In genomic region chr7:67648376-67648775, GRCm38 (mm10) we compare ENCODE assay signal across 10 mouse cellular contexts. TPM values are rescaled to one million over a fixed set of nuclear protein-coding genes. Genes with fewer than 3 reads are reported as not detected.
DNase-seq lines count a peak whose midpoint lies in the region; ATAC-seq and TF ChIP-seq lines count a peak whose summit lies in the region.
"Had no signal": no experiment of that assay in that cellular context is flagged by ENCODE, and none has a peak within 500 bp of the region (broad histone marks: within the 10 kb centered on the region; RNA-seq: fewer than 3 reads in every experiment).

No protein-coding gene starts in this region.

- 75% methylated on average over 4 of the region's 4 CpGs for WGBS in liver, adult 2 months
- WGBS in embryonic facial prominence, embryonic 11.5 days, result 68% methylated on average over 4 of the region's 4 CpGs
- 75% methylated on average over 4 of the region's 4 CpGs for WGBS in hindbrain, embryonic 14.5 days
- WGBS in neural tube, embryonic 13.5 days, result 75% methylated on average over 4 of the region's 4 CpGs

- no peaks in the 10 kb centered on the region for H3K36me3 ChIP-seq in liver, adult 2 months (ENCODE audit: control insufficient read depth, insufficient read depth, low read length)
- H3K36me3 ChIP-seq in embryonic facial prominence, embryonic 11.5 days (replicated peaks; ENCODE audit: control insufficient read depth, insufficient read depth, low read depth, low read length), result no peaks in the 10 kb centered on the region
- no peaks in the 10 kb centered on the region for H3K36me3 ChIP-seq in hindbrain, embryonic 14.5 days (replicated peaks; ENCODE audit: control insufficient read depth, insufficient read depth)
- H3K36me3 ChIP-seq in neural tube, embryonic 13.5 days, result no peaks in the 10 kb centered on the region

- no peaks in the 10 kb centered on the region for H3K27me3 ChIP-seq in liver, adult 2 months (ENCODE audit: control insufficient read depth, insufficient read depth, low read length)
- no peaks in the 10 kb centered on the region for H3K27me3 ChIP-seq in embryonic facial prominence, embryonic 11.5 days (ENCODE audit: control insufficient read depth, insufficient read depth, low read length)
- no peaks in the 10 kb centered on the region for H3K27me3 ChIP-seq in hindbrain, embryonic 14.5 days (ENCODE audit: control insufficient read depth, insufficient read depth, low read length)
- no peaks in the 10 kb centered on the region for H3K27me3 ChIP-seq in neural tube, embryonic 13.5 days

- peak; percentile 33 for DNase-seq in liver, adult 2 months (ENCODE audit: extremely low read depth, low read depth, low spot score)
- no peak for DNase-seq in liver
- no peak for DNase-seq in embryonic facial prominence, embryonic 11.5 days (ENCODE audit: low spot score)
- DNase-seq in hindbrain, embryonic 14.5 days (ENCODE audit: low spot score), result no peak
- no peak for DNase-seq in right cerebral cortex, postnatal 36 days (ENCODE audit: low spot score in 2 of 2)
- DNase-seq in kidney, adult 18-20 months, result no peak
- DNase-seq in spleen, adult 12 weeks (ENCODE audit: low spot score), result no peak
- DNase-seq: cerebellum, adult 8-10 months; kidney, adult 9 months had no signal

- H3K9ac ChIP-seq in liver, adult 2 months (ENCODE audit: low read depth, low read length), result no peak overlapping the region
- no peak overlapping the region for H3K9ac ChIP-seq in embryonic facial prominence, embryonic 11.5 days (replicated peaks; ENCODE audit: low read length)
- 0 out of 2 replicates have a peak overlapping the region, but pooled peaks have one; percentile 16 for H3K9ac ChIP-seq in hindbrain, embryonic 14.5 days
- H3K9ac ChIP-seq in neural tube, embryonic 13.5 days, result no peak overlapping the region

- H3K4me2 ChIP-seq in embryonic facial prominence, embryonic 11.5 days (ENCODE audit: low read depth, low read length), result peak overlapping the region; percentile 43
- peak overlapping the region; percentile 44 for H3K4me2 ChIP-seq in hindbrain, embryonic 14.5 days (replicated peaks)
- peak overlapping the region; percentile 50 for H3K4me2 ChIP-seq in neural tube, embryonic 13.5 days

- no peak for ATAC-seq in embryonic facial prominence, embryonic 11.5 days (replicated peaks; ENCODE audit: insufficient number of reproducible peaks, low FRiP score, low TSS enrichment, low read depth)
- no peak for ATAC-seq in hindbrain, embryonic 14.5 days (ENCODE audit: low FRiP score)
- no peak for ATAC-seq in neural tube, embryonic 13.5 days (ENCODE audit: low read depth)

- no peak for TF ChIP-seq CTCF in liver, adult 2 months (IDR thresholded peaks at IDR 0.05; ENCODE audit: low read depth, low read length)

- TF ChIP-seq POLR2A in liver, adult 2 months (IDR thresholded peaks at IDR 0.05; ENCODE audit: extremely low read depth, insufficient read depth, low read length), result no peak

- H3K27ac ChIP-seq in liver, adult 2 months (replicated peaks; ENCODE audit: insufficient read depth, low read depth, low read length), result no peak overlapping the region
- no peak overlapping the region for H3K27ac ChIP-seq in embryonic facial prominence, embryonic 11.5 days (replicated peaks; ENCODE audit: low read depth, low read length)
- no peak overlapping the region for H3K27ac ChIP-seq in hindbrain, embryonic 14.5 days
- no peak overlapping the region for H3K27ac ChIP-seq in neural tube, embryonic 13.5 days (replicated peaks)

- H3K9me3 ChIP-seq in embryonic facial prominence, embryonic 11.5 days (replicated peaks; ENCODE audit: control insufficient read depth, low read length), result no peaks in the 10 kb centered on the region
- no peaks in the 10 kb centered on the region for H3K9me3 ChIP-seq in hindbrain, embryonic 14.5 days (ENCODE audit: control insufficient read depth, low read length)
- no peaks in the 10 kb centered on the region for H3K9me3 ChIP-seq in neural tube, embryonic 13.5 days

- H3K4me1 ChIP-seq in liver, adult 2 months (ENCODE audit: control insufficient read depth, insufficient read depth, low read length), result peaks cover 22% of the 10 kb centered on the region
- H3K4me1 ChIP-seq in embryonic facial prominence, embryonic 11.5 days (ENCODE audit: control insufficient read depth, insufficient read depth, low read length), result no peaks in the 10 kb centered on the region
- peaks cover 20% of the 10 kb centered on the region for H3K4me1 ChIP-seq in hindbrain, embryonic 14.5 days (replicated peaks; ENCODE audit: control insufficient read depth, insufficient read depth, low read length)
- peaks cover 51% of the 10 kb centered on the region for H3K4me1 ChIP-seq in neural tube, embryonic 13.5 days (replicated peaks)

- H3K4me3 ChIP-seq in liver, adult 2 months (ENCODE audit: insufficient read depth, low read depth, low read length), result no peak overlapping the region; the same call in 1 of the 2 replicates
- peak overlapping the region; percentile 41 for H3K4me3 ChIP-seq in embryonic facial prominence, embryonic 11.5 days (ENCODE audit: low read depth, low read length)
- no peak overlapping the region for H3K4me3 ChIP-seq in hindbrain, embryonic 14.5 days (replicated peaks; ENCODE audit: low read length)
- peak overlapping the region; percentile 39 for H3K4me3 ChIP-seq in neural tube, embryonic 13.5 days

- H3K79me2 ChIP-seq in liver, adult 2 months (ENCODE audit: control insufficient read depth, insufficient read depth, low read length), result peaks cover 21% of the 10 kb centered on the region

RNA-seq across cellular contexts. Expression of gene Ttc23, which starts 1.2 kb away (rescaled TPM):
- 28.3 and 47.8 TPM in 2 replicates for total RNA-seq in liver, adult 2 months (2014; rRNA removed)
- 14.2 and 15.1 TPM in 2 replicates for polyA plus RNA-seq in liver, adult 2 months (2012; rRNA removed)
- 46.8 and 58.3 TPM in 2 replicates for polyA plus RNA-seq in embryonic facial prominence, embryonic 11.5 days (2014; fragmentation: Nextera tagmentation; extraction: Ambion mirVana)
- polyA plus RNA-seq in hindbrain, embryonic 14.5 days (2014; fragmentation: Nextera tagmentation; extraction: Ambion mirVana), result 7.8 and 9.0 TPM in 2 replicates
- polyA plus RNA-seq in neural tube, embryonic 13.5 days (2015; fragmentation: Nextera tagmentation; extraction: Ambion mirVana), result 11.7 and 11.9 TPM in 2 replicates

RNA-seq across cellular contexts. Expression of gene Lrrc28, which starts 3.3 kb away (rescaled TPM):
- 18.8 and 22.1 TPM in 2 replicates for total RNA-seq in liver, adult 2 months (2014; rRNA removed)
- 40.7 and 42.6 TPM in 2 replicates for polyA plus RNA-seq in liver, adult 2 months (2012; rRNA removed)
- polyA plus RNA-seq in embryonic facial prominence, embryonic 11.5 days (2014; fragmentation: Nextera tagmentation; extraction: Ambion mirVana), result 24.9 and 27.6 TPM in 2 replicates
- polyA plus RNA-seq in hindbrain, embryonic 14.5 days (2014; fragmentation: Nextera tagmentation; extraction: Ambion mirVana), result 27.4 and 28.4 TPM in 2 replicates
- polyA plus RNA-seq in neural tube, embryonic 13.5 days (2015; fragmentation: Nextera tagmentation; extraction: Ambion mirVana), result 30.6 and 35.3 TPM in 2 replicates

Comparison
In these comparisons a context has a peak if more than half of its experiments do, and no peak if none do; other contexts are left out.
1. H3K4me3 ChIP-seq: peak in embryonic facial prominence, embryonic 11.5 days (single experiment) and neural tube, embryonic 13.5 days (single experiment); none in liver, adult 2 months (single experiment) and hindbrain, embryonic 14.5 days (single experiment).
2. Peak in every context shown above with its lines, with median percentiles within 50 percentile points of each other: H3K4me2 ChIP-seq.